Mouse (Mus musculus) kidney, postnatal 0 days (tissue): Measurements from ENCODE around the gene Usp29. TPM values are rescaled to one million over a fixed set of nuclear protein-coding genes. Genes with fewer than 3 reads are reported as not detected.
A peak's percentile ranks its signal among the peaks of the same experiment; 100 is the strongest.

ENCODE experiments used
- ATAC-seq: fragments of 200-750 bp; cut with Nextera tagmentation; replicated peaks from 2 replicates; pipeline ENCODE4 v1.8.0; 2017; ENCODE audit warnings: low read depth, moderate number of reproducible peaks, moderate TSS enrichment, moderate library complexity; ENCODE audit not compliant: low FRiP score
- DNase-seq: peaks from one replicate; pipeline ENCODE4 v3.0.0-alpha.2; 2016; ENCODE audit warnings: low spot score
- H3K27ac ChIP-seq: fragments of 300-500 bp; sonication (generic); 2 replicates; pipeline ENCODE4 v1.5.1; 2014; ENCODE audit warnings: mild to moderate bottlenecking
- H3K27me3 ChIP-seq: fragments of 300-500 bp; sonication (generic); 2 replicates; pipeline ENCODE4 v1.6.1; 2014; ENCODE audit warnings: low read length, mixed read lengths; ENCODE audit not compliant: insufficient read depth
- H3K36me3 ChIP-seq: fragments of 300-500 bp; sonication (generic); 2 replicates; pipeline ENCODE4 v1.6.1; 2014; ENCODE audit warnings: low read length, mixed read lengths; ENCODE audit not compliant: insufficient read depth
- H3K4me1 ChIP-seq: fragments of 300-500 bp; sonication (generic); replicated peaks from 2 replicates; pipeline ENCODE4 v1.6.1; 2014; ENCODE audit warnings: antibody characterized with exemption, low read length, mixed read lengths; ENCODE audit not compliant: insufficient read depth
- H3K4me2 ChIP-seq: fragments of 300-500 bp; sonication (generic); 2 replicates; pipeline ENCODE4 v1.6.1; 2014; ENCODE audit warnings: mild to moderate bottlenecking, low read length, moderate library complexity, mixed read lengths
- H3K4me3 ChIP-seq: fragments of 300-500 bp; sonication (generic); replicated peaks from 2 replicates; pipeline ENCODE4 v1.5.1; 2014; ENCODE audit warnings: low read depth, low read length
- H3K9ac ChIP-seq: fragments of 300-500 bp; sonication (generic); 2 replicates; pipeline ENCODE4 v1.6.1; 2014; ENCODE audit warnings: low read depth, low read length
- H3K9me3 ChIP-seq: fragments of 300-500 bp; sonication (generic); replicated peaks from 2 replicates; pipeline ENCODE4 v1.6.1; 2016; ENCODE audit warnings: low read length, inconsistent platforms, mixed read lengths
- CTCF ChIP-seq: IDR thresholded peaks from 2 replicates; pipeline ENCODE4 v1.5.1; 2016; ENCODE audit warnings: antibody characterized with exemption, low read depth, mild to moderate bottlenecking, moderate library complexity
- WGBS: fragments of 180-500 bp; shearing (Covaris S2); extraction: QIAGEN DNeasy Blood & Tissue Kit; methylation state at CpG from one replicate; pipeline ENCODE4 v1.1.7; 2014; 5-methylcytosine and 5-hydroxymethylcytosine counted together
- polyA plus RNA-seq: library from polyadenylated mRNA; unstranded; fragments of >200 nt; fragmentation: Nextera tagmentation; extraction: Ambion mirVana; gene quantifications from 2 replicates; pipeline ENCODE4 v1.2.1, GENCODE M21; 2015

The Usp29 gene
- polyA plus RNA-seq, 1 experiment from 2014 or later, result 1.7 TPM

DNA sequence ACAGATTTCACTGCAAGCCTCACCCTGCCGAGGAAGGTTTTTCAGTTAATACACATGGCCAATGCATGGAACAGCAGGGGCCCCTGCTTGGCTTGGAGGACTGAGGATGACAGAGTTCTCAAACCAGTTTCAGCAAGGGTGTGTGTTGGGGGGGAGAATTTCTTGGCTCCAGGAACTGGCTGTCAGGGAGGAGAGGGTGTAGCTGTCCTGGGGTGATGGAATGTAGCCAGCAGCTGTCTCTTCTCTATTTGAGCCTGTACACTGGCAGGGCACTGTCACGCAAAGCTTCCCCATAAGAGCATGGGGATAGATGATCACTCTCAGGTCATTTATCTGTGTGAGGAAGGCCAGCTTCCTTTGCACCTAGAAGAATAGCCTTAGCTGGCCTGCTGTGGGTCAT, 46.7 kb downstream of the Usp29 start:
- H3K4me1 ChIP-seq, result peaks cover 33% of the 10 kb centered on the region
- H3K4me3 ChIP-seq, result no peak overlapping the region
- peak overlapping the region; percentile 73 for H3K27ac ChIP-seq
- H3K27me3 ChIP-seq, result no peaks in the 10 kb centered on the region
- no peak overlapping the region for H3K4me2 ChIP-seq
- H3K9ac ChIP-seq, result no peak overlapping the region
- H3K9me3 ChIP-seq, result no peaks in the 10 kb centered on the region
- no peaks in the 10 kb centered on the region for H3K36me3 ChIP-seq
- WGBS, result 38% methylated on average over 2 of the region's 2 CpGs
- TF ChIP-seq CTCF, result no peak
- peak; percentile 73 for DNase-seq
- peak; percentile 47; the same call in 1 of the 2 replicates for ATAC-seq

DNA sequence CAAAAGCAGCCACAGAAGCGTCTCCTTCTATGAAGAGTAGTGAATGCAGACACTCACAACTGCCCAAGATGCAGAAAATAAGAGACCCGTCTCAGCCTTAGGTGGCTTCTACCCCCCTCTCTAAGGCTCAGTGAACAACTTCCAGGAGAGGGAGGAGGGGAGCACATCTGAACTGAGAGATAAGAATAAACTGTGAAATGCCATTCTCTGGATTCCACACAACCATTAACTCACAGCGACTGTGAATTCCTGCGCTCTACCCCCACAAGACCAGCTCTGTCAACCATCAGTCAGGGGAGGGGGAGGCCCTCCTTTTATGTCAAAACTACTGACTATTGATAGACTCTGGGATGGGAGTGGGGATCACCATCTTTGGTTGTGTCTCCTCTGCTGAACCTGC, 47.3 kb downstream of the Usp29 start:
- peak overlapping the region; percentile 73 for H3K27ac ChIP-seq
- H3K36me3 ChIP-seq, result no peaks in the 10 kb centered on the region
- no peak overlapping the region for H3K4me3 ChIP-seq
- no peak overlapping the region for H3K9ac ChIP-seq
- ATAC-seq, result 0 out of 2 replicates have a peak, but pooled peaks have one; percentile 12
- TF ChIP-seq CTCF, result no peak
- peak; percentile 82 for DNase-seq
- WGBS, result 23% methylated on average over 4 of the region's 4 CpGs
- no peak overlapping the region for H3K4me2 ChIP-seq
- no peaks in the 10 kb centered on the region for H3K9me3 ChIP-seq
- H3K27me3 ChIP-seq, result no peaks in the 10 kb centered on the region
- peaks cover 39% of the 10 kb centered on the region for H3K4me1 ChIP-seq

DNA sequence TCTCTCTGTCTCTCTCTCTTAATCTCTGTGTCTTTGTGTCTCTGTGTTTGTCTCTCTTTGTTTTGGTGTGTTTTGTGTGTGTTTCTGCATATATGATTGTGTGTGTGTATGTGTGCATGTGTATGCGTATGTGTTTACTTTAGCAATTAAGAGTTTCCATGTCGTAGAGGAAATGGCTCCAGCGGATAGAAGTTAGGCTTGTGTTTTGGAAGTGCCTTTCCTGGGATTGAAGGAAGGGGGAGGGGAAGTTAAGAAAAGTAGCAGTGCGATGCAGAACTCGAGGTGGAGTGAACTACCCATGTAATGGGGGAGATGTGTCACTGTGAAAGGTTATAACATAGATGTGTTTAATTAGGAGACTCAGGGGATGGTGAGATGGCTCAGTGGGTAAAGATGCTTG, 48.8 kb downstream of the Usp29 start:
- no peak for ATAC-seq
- DNase-seq, result no peak

DNA sequence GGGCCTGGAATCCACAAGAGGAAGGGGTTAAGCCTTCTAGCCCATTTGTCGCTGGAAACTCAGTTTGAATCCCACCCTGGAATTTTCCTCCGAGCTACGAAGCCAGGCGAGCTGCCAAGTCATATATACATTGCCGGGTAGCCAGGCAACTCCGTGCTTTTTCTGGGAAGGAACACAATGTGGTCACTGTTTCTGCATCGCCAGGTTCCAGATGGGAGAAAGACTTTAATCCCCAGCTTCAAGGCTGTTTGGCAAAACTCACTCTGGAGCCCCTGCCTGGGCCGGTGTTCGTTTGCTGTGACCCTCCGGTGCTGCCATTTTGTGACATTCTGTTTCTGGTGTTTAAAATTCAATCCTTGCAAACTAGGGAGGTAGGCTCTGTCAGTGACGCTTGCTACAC, 51.2 kb downstream of the Usp29 start:
- Histone ChIP-seq H3K9me3 (no peaks in the 10 kb centered on the region), H3K27me3 (no peaks in the 10 kb centered on the region), H3K9ac (no peak overlapping the region), H3K4me2 (no peak overlapping the region), H3K4me1 (peaks cover 41% of the 10 kb centered on the region), H3K36me3 (no peaks in the 10 kb centered on the region), H3K27ac (peak overlapping the region; percentile 54), H3K4me3 (no peak overlapping the region)
- 26% methylated on average over 11 of the region's 11 CpGs for WGBS
- no peak for ATAC-seq
- no peak for TF ChIP-seq CTCF
- DNase-seq, result peak; percentile 75

More for the DNA sequence above, 48.8 kb downstream of the Usp29 start:
- 74% methylated on average over 5 of the region's 5 CpGs for WGBS
- Histone ChIP-seq H3K4me3 (no peak overlapping the region), H3K4me1 (peaks cover 39% of the 10 kb centered on the region), H3K9me3 (no peaks in the 10 kb centered on the region), H3K27ac (no peak overlapping the region), H3K9ac (no peak overlapping the region), H3K36me3 (no peaks in the 10 kb centered on the region), H3K4me2 (no peak overlapping the region), H3K27me3 (no peaks in the 10 kb centered on the region)
- TF ChIP-seq CTCF, result no peak

DNA sequence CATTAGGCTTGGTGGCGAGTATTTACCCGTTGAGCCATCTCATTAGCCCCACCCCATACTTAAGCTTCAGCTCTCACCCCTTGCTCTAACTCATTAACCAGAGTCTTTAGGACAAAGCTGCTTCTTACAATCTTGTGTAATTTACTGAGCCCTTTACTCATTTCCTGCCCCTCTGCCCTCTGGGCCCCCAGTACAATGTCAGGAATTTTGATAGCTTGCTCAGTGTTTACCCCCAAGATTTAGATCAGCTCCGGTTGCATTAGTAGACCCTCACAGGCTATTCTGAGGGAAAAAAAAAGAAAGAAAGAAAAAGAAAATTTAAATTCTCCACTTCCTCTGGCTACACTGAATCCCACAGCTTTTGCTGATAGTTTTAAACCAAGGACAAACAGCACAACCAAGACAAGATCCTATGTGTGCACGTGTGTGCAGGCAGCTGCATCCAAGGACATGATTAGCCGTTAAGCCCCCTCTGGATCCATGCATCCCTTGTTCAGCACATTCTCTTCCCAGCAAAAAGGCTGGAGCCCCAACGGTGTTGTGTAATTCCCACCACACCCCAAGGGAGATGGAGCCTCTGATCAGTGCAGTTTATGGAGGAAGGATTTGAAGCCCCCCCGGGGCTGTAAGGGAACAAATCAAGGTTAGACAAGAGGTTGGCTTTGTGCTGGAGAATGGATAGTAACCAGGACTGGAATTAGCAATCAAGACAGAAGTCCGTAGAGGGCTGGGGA, 54.1 kb downstream of the Usp29 start:
- Histone ChIP-seq H3K9ac (0 out of 2 replicates have a peak overlapping the region, but pooled peaks have one; percentile 13), H3K4me2 (no peak overlapping the region), H3K27me3 (no peaks in the 10 kb centered on the region), H3K9me3 (no peaks in the 10 kb centered on the region), H3K36me3 (no peaks in the 10 kb centered on the region), H3K27ac (peak overlapping the region; percentile 86), H3K4me3 (no peak overlapping the region), H3K4me1 (peaks cover 24% of the 10 kb centered on the region)
- 4% methylated on average over 8 of the region's 8 CpGs for whole genome bisulfite sequencing
- DNase-seq (peak; percentile 91), ATAC-seq (peak; percentile 71)
- TF ChIP-seq CTCF, result no peak

DNA sequence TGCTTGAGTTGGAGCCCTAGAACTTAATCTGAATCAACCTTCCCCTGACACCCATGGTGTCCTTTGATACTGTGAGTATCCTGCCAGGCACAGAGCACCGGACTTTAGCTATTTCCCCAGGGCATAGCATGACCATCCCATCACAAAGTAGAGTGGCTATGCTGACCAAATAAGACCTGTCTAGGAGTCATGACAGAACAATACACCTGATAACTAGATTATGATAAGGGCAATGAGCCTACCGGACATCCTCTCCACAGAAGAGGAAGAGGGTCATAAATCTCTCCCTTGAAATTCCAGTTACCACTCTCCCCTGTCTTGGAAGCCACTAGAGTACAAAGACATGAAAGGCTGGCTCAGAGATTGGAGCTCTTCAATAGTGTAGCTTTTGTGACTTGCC, 56.6 kb downstream of the Usp29 start:
- H3K9ac ChIP-seq, result no peak overlapping the region
- H3K27ac ChIP-seq, result no peak overlapping the region
- peaks cover 18% of the 10 kb centered on the region for H3K4me1 ChIP-seq
- no peak overlapping the region for H3K4me2 ChIP-seq
- ATAC-seq, result no peak
- WGBS, result 47% methylated on average over 2 of the region's 2 CpGs
- no peaks in the 10 kb centered on the region for H3K36me3 ChIP-seq
- H3K9me3 ChIP-seq, result no peaks in the 10 kb centered on the region
- no peak overlapping the region for H3K4me3 ChIP-seq
- DNase-seq, result peak; percentile 33
- H3K27me3 ChIP-seq, result no peaks in the 10 kb centered on the region
- no peak for TF ChIP-seq CTCF
